Mouse (Mus musculus) lung, embryonic 14.5 days (tissue): ENCODE results near the gene Wdr31. TPM values are rescaled to one million over a fixed set of nuclear protein-coding genes. Genes with fewer than 3 reads are reported as not detected.
A peak's percentile ranks its signal among the peaks of the same experiment; 100 is the strongest.

Experiments used
- ATAC-seq: fragments of 200-750 bp; cut with Nextera tagmentation; 2 replicates; pipeline ENCODE4 v1.8.0; 2017; ENCODE audit warnings: mild to moderate bottlenecking, moderate TSS enrichment, moderate library complexity; ENCODE audit not compliant: insufficient read depth
- DNase-seq: peaks from one replicate; pipeline ENCODE4 v3.0.0-alpha.2; 2015
- H3K27ac ChIP-seq: fragments of 300-500 bp; sonication (generic); 2 replicates; pipeline ENCODE4 v1.5.1; 2014; ENCODE audit warnings: low read depth, mild to moderate bottlenecking, moderate library complexity
- H3K27me3 ChIP-seq: fragments of 300-500 bp; sonication (generic); 2 replicates; pipeline ENCODE4 v1.6.1; 2014; ENCODE audit warnings: low read length, control low read depth; ENCODE audit not compliant: insufficient read depth
- H3K36me3 ChIP-seq: fragments of 300-500 bp; sonication (generic); 2 replicates; pipeline ENCODE4 v1.6.1; 2014; ENCODE audit warnings: control low read depth; ENCODE audit not compliant: insufficient read depth
- H3K4me1 ChIP-seq: fragments of 300-500 bp; sonication (generic); 2 replicates; pipeline ENCODE4 v1.6.1; 2014; ENCODE audit warnings: antibody characterized with exemption, control low read depth; ENCODE audit not compliant: insufficient read depth
- H3K4me2 ChIP-seq: fragments of 300-500 bp; sonication (generic); 2 replicates; pipeline ENCODE4 v1.6.1; 2014; ENCODE audit warnings: mild to moderate bottlenecking
- H3K4me3 ChIP-seq: fragments of 300-500 bp; sonication (generic); 2 replicates; pipeline ENCODE4 v1.5.1; 2014; ENCODE audit warnings: low read depth, low read length
- H3K9ac ChIP-seq: fragments of 300-500 bp; sonication (generic); 2 replicates; pipeline ENCODE4 v1.6.1; 2014
- H3K9me3 ChIP-seq: fragments of 300-500 bp; sonication (generic); 2 replicates; pipeline ENCODE4 v1.6.1; 2016; ENCODE audit warnings: low read depth, low read length, control low read depth
- CTCF ChIP-seq: IDR thresholded peaks from 2 replicates; pipeline ENCODE4 v1.5.1; 2016; ENCODE audit warnings: antibody characterized with exemption, low read depth
- WGBS: fragments of 180-500 bp; shearing (Covaris S2); extraction: QIAGEN DNeasy Blood & Tissue Kit; methylation state at CpG from one replicate; pipeline ENCODE4 v1.1.7; 2014; 5-methylcytosine and 5-hydroxymethylcytosine counted together
- polyA plus RNA-seq: library from polyadenylated mRNA; unstranded; fragments of >200 nt; fragmentation: Nextera tagmentation; extraction: Ambion mirVana; gene quantifications from 2 replicates; pipeline ENCODE4 v1.2.1, GENCODE M21; 2014

Gene Wdr31
- 9.5 and 11.3 TPM in 2 replicates for polyA plus RNA-seq

- peak within 1 kb of the TSS; percentile 78 for H3K4me2 ChIP-seq
- DNase-seq (peak; percentile 89), ATAC-seq (peak; percentile 93)
- H3K27ac ChIP-seq, result no peak within 1 kb of the TSS
- H3K27me3 ChIP-seq, result no peaks in the 10 kb centered on the region
- TF ChIP-seq CTCF, result no peak
- H3K36me3 ChIP-seq, result no peaks in the 10 kb centered on the region
- peak within 1 kb of the TSS; percentile 53 for H3K9ac ChIP-seq
- peak within 1 kb of the TSS; percentile 54 for H3K4me3 ChIP-seq
- no peaks in the 10 kb centered on the region for H3K9me3 ChIP-seq
- no peaks in the 10 kb centered on the region; the same call in 1 of the 2 replicates for H3K4me1 ChIP-seq
- WGBS, result under 1% methylated on average over 30 of the region's 30 CpGs
These were observed at the start of gene Wdr31 for GRCm38 (mm10) chr4:62470598-62471051. TSS of gene Wdr31 (minus strand) at chr4:62470896.

DNA sequence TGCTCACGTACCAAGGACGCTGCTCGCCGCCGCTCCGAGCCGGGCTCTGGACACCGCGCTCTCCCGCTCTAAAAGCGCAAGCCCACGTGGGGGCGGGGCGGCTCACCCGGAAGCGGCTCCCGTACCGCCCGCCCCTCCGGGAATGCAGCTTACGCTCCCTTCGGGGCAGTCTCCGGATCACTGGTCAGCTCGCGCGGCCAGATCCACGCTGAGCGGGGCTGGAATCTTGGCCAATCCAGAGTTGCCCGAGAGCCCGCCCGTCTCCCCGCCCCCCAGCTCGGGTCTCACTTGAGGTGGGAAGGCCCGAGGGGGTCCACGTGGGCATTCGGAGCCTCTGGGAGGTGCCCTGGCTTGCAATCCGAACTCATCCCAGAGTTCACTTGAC is 49.1 kb upstream of the Wdr31 start, which contains the start of gene Alad:
Alad (minus strand) TSS at position 70 of the 385 bp plus-strand sequence.
- H3K4me2 ChIP-seq, result peak within 1 kb of the TSS; percentile 81
- ATAC-seq (peak; percentile 89), DNase-seq (peak; percentile 95)
- peaks cover 12% of the 10 kb centered on the region; the same call in 1 of the 2 replicates for H3K36me3 ChIP-seq
- H3K27me3 ChIP-seq, result no peaks in the 10 kb centered on the region
- peaks cover 32% of the 10 kb centered on the region for H3K4me1 ChIP-seq
- 1% methylated on average over 37 of the region's 37 CpGs for WGBS
- H3K4me3 ChIP-seq, result peak within 1 kb of the TSS; percentile 72
- H3K9me3 ChIP-seq, result no peaks in the 10 kb centered on the region
- no peak for TF ChIP-seq CTCF
- H3K9ac ChIP-seq, result peak within 1 kb of the TSS; percentile 76
- peak within 1 kb of the TSS; percentile 92 for H3K27ac ChIP-seq

DNA sequence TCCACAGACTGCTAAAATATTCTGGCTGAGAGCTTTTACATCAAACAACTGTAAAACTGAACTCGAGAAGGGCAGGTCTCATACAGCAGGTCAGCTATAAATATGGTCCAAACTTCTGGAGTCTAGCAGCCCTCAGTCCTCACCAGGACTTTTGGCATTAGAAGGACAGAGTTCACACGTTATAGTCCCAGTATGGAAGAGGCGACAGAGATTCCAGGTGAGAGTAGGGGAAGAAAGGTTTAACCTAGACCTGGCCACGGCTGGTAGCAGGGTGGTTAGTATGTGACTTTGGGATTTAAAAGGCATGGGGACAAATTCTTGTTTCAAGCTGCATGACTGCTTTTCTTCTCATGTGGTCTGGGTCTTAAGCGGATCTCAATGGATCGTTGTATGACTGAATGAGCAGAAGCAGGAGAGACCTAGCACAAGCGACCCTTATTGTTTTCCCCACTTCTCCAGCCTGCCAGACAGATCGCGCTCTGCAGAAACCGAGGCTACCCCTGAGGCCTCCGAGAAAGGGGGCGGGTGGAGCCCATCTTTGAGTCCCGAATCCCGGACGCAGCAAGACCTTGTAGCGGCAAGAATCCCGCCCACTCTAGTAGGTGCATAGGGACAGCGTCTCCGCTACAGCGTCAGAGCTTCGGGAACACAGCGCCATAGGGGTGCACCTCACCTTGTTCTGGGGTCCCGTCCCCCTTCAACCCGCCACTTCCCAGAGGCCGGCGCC is 48.6 kb upstream of the Wdr31 start:
- ATAC-seq (peak; percentile 75), DNase-seq (no peak)
- peaks cover 31% of the 10 kb centered on the region for H3K4me1 ChIP-seq
- peak overlapping the region; percentile 76 for H3K9ac ChIP-seq
- WGBS, result 1% methylated on average over 26 of the region's 26 CpGs
- peaks cover 12% of the 10 kb centered on the region; the same call in 1 of the 2 replicates for H3K36me3 ChIP-seq
- peak overlapping the region; percentile 81 for H3K4me2 ChIP-seq
- H3K27me3 ChIP-seq, result no peaks in the 10 kb centered on the region
- H3K27ac ChIP-seq, result peak overlapping the region; percentile 92
- H3K9me3 ChIP-seq, result no peaks in the 10 kb centered on the region
- H3K4me3 ChIP-seq, result peak overlapping the region; percentile 72
- TF ChIP-seq CTCF, result no peak

DNA sequence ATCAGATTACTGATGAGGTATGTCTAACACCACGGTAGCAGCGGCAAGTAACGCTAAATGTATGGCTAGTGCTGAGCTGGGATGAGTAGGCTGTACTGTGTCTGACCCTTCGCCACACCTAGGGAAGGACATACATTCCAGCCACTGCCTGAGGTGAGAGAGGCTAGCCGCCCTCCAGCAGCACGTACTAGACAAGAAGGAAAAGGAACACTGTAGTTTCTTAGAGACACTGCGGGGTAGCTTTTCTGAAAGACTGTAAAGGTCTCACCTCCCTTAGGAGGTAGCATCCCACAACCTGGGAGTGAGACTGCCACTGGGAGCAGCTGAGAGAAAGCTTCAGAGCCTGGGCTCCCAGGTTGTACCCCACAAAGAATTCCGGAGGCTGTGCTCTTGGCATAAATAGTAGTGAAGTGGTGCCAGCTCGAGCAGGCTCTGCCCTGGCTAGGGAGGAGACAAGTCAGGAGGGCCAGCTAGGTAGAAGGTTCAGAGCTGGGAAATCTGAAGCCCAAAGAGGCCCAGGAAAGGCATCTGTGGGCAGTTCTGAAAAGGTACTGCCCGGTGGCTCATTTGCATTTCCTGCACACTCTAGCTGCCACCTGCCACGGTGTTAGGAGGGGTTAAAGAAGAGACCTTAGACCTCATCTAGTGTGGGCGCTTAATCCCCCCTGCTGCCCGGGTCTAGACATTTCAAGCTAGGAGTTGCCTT is 47.9 kb upstream of the Wdr31 start:
- Histone ChIP-seq H3K36me3 (peaks cover 12% of the 10 kb centered on the region; the same call in 1 of the 2 replicates), H3K9me3 (no peaks in the 10 kb centered on the region), H3K4me2 (peak overlapping the region; percentile 81), H3K27ac (peak overlapping the region; percentile 92; the same call in 1 of the 2 replicates), H3K4me1 (peaks cover 26% of the 10 kb centered on the region), H3K9ac (peak overlapping the region; percentile 76), H3K4me3 (peak overlapping the region; percentile 72), H3K27me3 (no peaks in the 10 kb centered on the region)
- 37% methylated on average over 13 of the region's 13 CpGs for WGBS
- DNase-seq (peak; percentile 19), ATAC-seq (no peak)
- no peak for TF ChIP-seq CTCF

DNA sequence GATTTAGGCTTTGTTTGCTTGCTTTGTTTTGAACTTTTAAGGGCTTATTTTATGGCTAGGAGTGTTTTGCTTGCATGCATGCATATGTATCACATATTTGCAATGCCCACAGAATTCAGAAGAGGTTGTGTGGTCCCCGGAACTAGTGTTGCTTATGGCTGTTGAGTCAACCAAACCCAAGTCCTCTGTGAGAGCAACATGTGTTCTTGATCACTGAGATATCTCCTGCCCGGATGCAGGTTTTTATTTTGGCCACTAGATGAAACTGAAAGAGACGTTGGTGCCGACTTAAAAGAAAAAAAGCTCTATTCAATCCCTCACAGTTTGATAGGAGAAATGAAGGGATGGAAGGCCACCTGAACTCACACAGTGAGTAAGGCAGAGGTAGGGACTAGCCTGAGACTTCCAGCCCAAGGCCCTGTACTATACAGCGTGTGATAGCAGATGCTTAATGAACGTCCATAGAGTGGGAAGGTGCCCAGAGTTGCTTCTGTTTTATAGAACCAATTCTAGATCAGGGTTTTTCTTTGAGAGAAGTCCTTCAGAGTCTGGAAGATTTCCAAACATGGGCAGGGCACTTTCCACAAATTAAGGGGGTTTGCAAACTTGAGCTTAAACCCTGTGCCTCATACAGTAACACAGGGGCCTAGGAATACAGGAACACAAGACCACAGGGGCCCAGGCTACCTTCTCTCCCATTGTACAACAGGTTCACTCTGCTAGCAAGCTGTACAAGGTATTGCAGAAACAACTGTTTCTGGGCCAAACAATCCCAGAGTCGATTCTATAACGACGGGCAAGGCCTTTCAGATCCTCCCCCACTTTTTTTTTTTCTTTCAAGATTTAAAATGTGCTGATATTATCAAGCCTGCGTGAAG is 47.1 kb upstream of the Wdr31 start:
- peak overlapping the region; percentile 72; the same call in 1 of the 2 replicates for H3K4me3 ChIP-seq
- no peaks in the 10 kb centered on the region for H3K27me3 ChIP-seq
- no peak for ATAC-seq
- no peak for DNase-seq
- H3K9ac ChIP-seq, result peak overlapping the region; percentile 6; the same call in 1 of the 2 replicates
- peak overlapping the region; percentile 79 for H3K27ac ChIP-seq
- H3K4me1 ChIP-seq, result peaks cover 26% of the 10 kb centered on the region
- H3K4me2 ChIP-seq, result peak overlapping the region; percentile 81
- H3K36me3 ChIP-seq, result peaks cover 15% of the 10 kb centered on the region
- TF ChIP-seq CTCF, result no peak
- WGBS, result 66% methylated on average over 10 of the region's 10 CpGs
- H3K9me3 ChIP-seq, result no peaks in the 10 kb centered on the region

DNA sequence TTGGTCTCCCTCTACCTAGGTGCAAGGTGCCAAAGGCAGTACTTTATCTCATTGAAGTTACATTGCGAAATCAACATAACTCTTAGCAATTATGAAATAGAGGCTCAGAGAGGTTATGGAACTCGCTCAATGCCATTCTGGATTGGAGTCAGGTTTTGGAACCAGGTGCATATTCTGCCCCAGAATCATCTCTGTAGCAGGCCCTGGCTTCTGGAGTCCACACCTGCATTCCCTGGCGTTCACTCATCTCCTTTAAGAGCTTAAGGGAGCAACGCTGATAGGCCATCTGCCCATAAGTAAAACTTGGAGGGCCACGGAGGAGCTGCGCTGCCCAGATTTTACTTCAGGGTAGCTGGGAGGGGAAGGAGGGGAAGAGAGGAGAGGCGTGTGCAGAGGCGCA is 46.4 kb upstream of the Wdr31 start:
- no peaks in the 10 kb centered on the region for H3K27me3 ChIP-seq
- no peak for TF ChIP-seq CTCF
- ATAC-seq (no peak), DNase-seq (no peak)
- WGBS, result 72% methylated on average over 8 of the region's 8 CpGs
- H3K9ac ChIP-seq, result 0 out of 2 replicates have a peak overlapping the region, but pooled peaks have one; percentile 30
- no peak overlapping the region for H3K4me3 ChIP-seq
- peak overlapping the region; percentile 81 for H3K4me2 ChIP-seq
- H3K27ac ChIP-seq, result peak overlapping the region; percentile 79
- no peaks in the 10 kb centered on the region for H3K9me3 ChIP-seq
- H3K36me3 ChIP-seq, result peaks cover 16% of the 10 kb centered on the region
- peaks cover 26% of the 10 kb centered on the region for H3K4me1 ChIP-seq
